Mouse (Mus musculus): Measurements from ENCODE around the gene Hdlbp.

Gene Hdlbp

GRCm38 (mm10) chr1:93445111-93445821 lies 33.3 kb downstream of the Hdlbp start:
- DNase-seq (ENCODE audit: low read depth), result peak; percentile 26

- DNase-seq (ENCODE audit: low read depth), result peak; percentile 44
These were observed 34.1 kb downstream of the Hdlbp start for GRCm38 (mm10) chr1:93444405-93445110.

GRCm38 (mm10) chr1:93439321-93439720 lies 39.3 kb downstream of the Hdlbp start:
- no peak for DNase-seq (ENCODE audit: low read depth)

- DNase-seq (ENCODE audit: low read depth), result no peak
These were observed 46.5 kb downstream of the Hdlbp start for GRCm38 (mm10) chr1:93432087-93432486.

GRCm38 (mm10) chr1:93403403-93403802 lies 75.2 kb downstream of the Hdlbp start:
- DNase-seq (ENCODE audit: low read depth), result no peak

GRCm38 (mm10) chr1:93401191-93402052 lies 77.2 kb downstream of the Hdlbp start:
- no peak for DNase-seq (ENCODE audit: low read depth)

- no peak for DNase-seq (ENCODE audit: low read depth)
These were observed 89.7 kb downstream of the Hdlbp start for GRCm38 (mm10) chr1:93388906-93389305.

- no peak for DNase-seq (ENCODE audit: low read depth)
These were observed 91.4 kb downstream of the Hdlbp start for GRCm38 (mm10) chr1:93387198-93387597.

GRCm38 (mm10) chr1:93379117-93379516 lies 99.5 kb downstream of the Hdlbp start:
- no peak for DNase-seq (ENCODE audit: low read depth)

GRCm38 (mm10) chr1:93377307-93377706 lies 101.3 kb downstream of the Hdlbp start:
- no peak for DNase-seq (ENCODE audit: low read depth)

GRCm38 (mm10) chr1:93373665-93374064 lies 105.0 kb downstream of the Hdlbp start, which contains the start of gene Ano7:
Ano7 (plus strand) TSS chr1:93373930.
- no peak for DNase-seq (ENCODE audit: low read depth)

GRCm38 (mm10) chr1:93365641-93366040 lies 113.0 kb downstream of the Hdlbp start:
- no peak for DNase-seq (ENCODE audit: low read depth)

- DNase-seq (ENCODE audit: low read depth), result no peak
These were observed 116.0 kb downstream of the Hdlbp start for GRCm38 (mm10) chr1:93362661-93363060.
